4 mouse cellular contexts compared by ENCODE assay signal in genomic region chr17:13432256-13432655, GRCm38 (mm10).
A peak's percentile ranks its signal among the peaks of the same experiment; 100 is the strongest.
DNase-seq lines count a peak whose midpoint lies in the region; ATAC-seq and TF ChIP-seq lines count a peak whose summit lies in the region.
"Not testable (repeated sequence)": the region's sequence is repeated elsewhere in the genome, so short reads cannot be mapped to it uniquely, and the experiment has no call there.

No protein-coding gene starts in this region.

- not testable (repeated sequence) for H3K27me3 ChIP-seq in heart, embryonic 14.5 days (ENCODE audit: control insufficient read depth, insufficient read depth, low read length); hindbrain, postnatal 0 days (ENCODE audit: insufficient read depth, low read length); midbrain, postnatal 0 days (ENCODE audit: insufficient read depth, low read length)

- H3K4me2 ChIP-seq in heart, embryonic 14.5 days (ENCODE audit: low read length); hindbrain, postnatal 0 days (ENCODE audit: low read depth, low read length); midbrain, postnatal 0 days (ENCODE audit: low read depth, low read length, poor library complexity, severe bottlenecking): not testable (repeated sequence)

- not testable (repeated sequence) for H3K27ac ChIP-seq in heart, embryonic 14.5 days (replicated peaks in 1 of 2; ENCODE audit: control insufficient read depth in 1 of 2, insufficient read depth in 1 of 2, low read depth in 2 of 2, low read length in 2 of 2); hindbrain, postnatal 0 days; midbrain, postnatal 0 days (ENCODE audit: low read depth, low read length)

- not testable (repeated sequence) for TF ChIP-seq CTCF in hindbrain, postnatal 0 days (IDR thresholded peaks at IDR 0.05; ENCODE audit: low read depth); midbrain, postnatal 0 days (IDR thresholded peaks at IDR 0.05)

- H3K9ac ChIP-seq in heart, embryonic 14.5 days (ENCODE audit: low read length); hindbrain, postnatal 0 days (replicated peaks; ENCODE audit: low read length); midbrain, postnatal 0 days (replicated peaks; ENCODE audit: low read length, poor library complexity, severe bottlenecking): not testable (repeated sequence)

- ATAC-seq in heart, embryonic 14.5 days (ENCODE audit: insufficient number of reproducible peaks, insufficient read depth, low FRiP score, low read depth), result peak; percentile 39; the same call in 1 of the 2 replicates
- 0 out of 2 replicates have a peak, but pooled peaks have one; percentile 38 for ATAC-seq in hindbrain, postnatal 0 days
- ATAC-seq in midbrain, postnatal 0 days (ENCODE audit: low FRiP score), result 0 out of 2 replicates have a peak, but pooled peaks have one; percentile 31

- WGBS in heart, embryonic 14.5 days, result 69% methylated on average over 3 of the region's 3 CpGs
- 88% methylated on average over 3 of the region's 3 CpGs for WGBS in hindbrain, postnatal 0 days
- WGBS in midbrain, postnatal 0 days, result 80% methylated on average over 3 of the region's 3 CpGs

- H3K9me3 ChIP-seq in heart, embryonic 14.5 days (ENCODE audit: control insufficient read depth, low read length); hindbrain, postnatal 0 days (ENCODE audit: low read length); midbrain, postnatal 0 days (ENCODE audit: low read length): not testable (repeated sequence)

- H3K4me1 ChIP-seq in heart, embryonic 14.5 days (ENCODE audit: control insufficient read depth in 2 of 2, insufficient read depth in 2 of 2, low read length in 2 of 2); hindbrain, postnatal 0 days (ENCODE audit: insufficient read depth, low read length); midbrain, postnatal 0 days (ENCODE audit: insufficient read depth, low read length): not testable (repeated sequence)

- not testable (repeated sequence) for H3K4me3 ChIP-seq in heart, embryonic 14.5 days (ENCODE audit: control insufficient read depth in 1 of 2, insufficient read depth in 1 of 2, low read depth in 1 of 2, low read length in 2 of 2); hindbrain, postnatal 0 days (ENCODE audit: low read length); midbrain, postnatal 0 days (ENCODE audit: low read depth, low read length)

- not testable (repeated sequence) for H3K36me3 ChIP-seq in heart, embryonic 14.5 days (ENCODE audit: control insufficient read depth, insufficient read depth, low read length); hindbrain, postnatal 0 days (ENCODE audit: insufficient read depth, low read length); midbrain, postnatal 0 days (ENCODE audit: insufficient read depth, low read length)

- peak; percentile 78 for DNase-seq in heart, adult 11 months
- DNase-seq in hindbrain, postnatal 0 days (ENCODE audit: low spot score); midbrain, postnatal 0 days (ENCODE audit: low spot score): not testable (repeated sequence)
